Mouse (Mus musculus) midbrain, embryonic 14.5 days (tissue): ENCODE data around the gene Ccdc106. TPM values are rescaled to one million over a fixed set of nuclear protein-coding genes. Genes with fewer than 3 reads are reported as not detected.

ENCODE experiments used
- ATAC-seq: fragments of 200-750 bp; cut with Nextera tagmentation; 2 replicates; pipeline ENCODE4 v1.8.0; 2017; ENCODE audit warnings: moderate number of reproducible peaks, moderate library complexity; ENCODE audit not compliant: low FRiP score, low TSS enrichment
- DNase-seq: peaks from one replicate; pipeline ENCODE4 v3.0.0-alpha.2; 2015
- H3K27ac ChIP-seq: fragments of 300-500 bp; sonication (generic); replicated peaks from 2 replicates; pipeline ENCODE4 v1.5.1; 2014; ENCODE audit warnings: mild to moderate bottlenecking, low read depth, low read length, moderate library complexity
- H3K27me3 ChIP-seq: fragments of 300-500 bp; sonication (generic); 2 replicates; pipeline ENCODE4 v1.6.1; 2014; ENCODE audit warnings: low read length, control low read depth, mixed read lengths; ENCODE audit not compliant: control insufficient read depth, insufficient read depth
- H3K36me3 ChIP-seq: fragments of 300-500 bp; sonication (generic); 2 replicates; pipeline ENCODE4 v1.6.1; 2014; ENCODE audit warnings: low read length, control low read depth; ENCODE audit not compliant: control insufficient read depth, insufficient read depth
- H3K4me1 ChIP-seq: fragments of 300-500 bp; sonication (generic); 2 replicates; pipeline ENCODE4 v1.6.1; 2014; ENCODE audit warnings: mild to moderate bottlenecking, antibody characterized with exemption, low read length, control low read depth; ENCODE audit not compliant: control insufficient read depth, insufficient read depth
- H3K4me2 ChIP-seq: fragments of 300-500 bp; sonication (generic); 2 replicates; pipeline ENCODE4 v1.6.1; 2014; ENCODE audit warnings: mild to moderate bottlenecking, low read length, moderate library complexity
- H3K4me3 ChIP-seq: fragments of 300-500 bp; sonication (generic); replicated peaks from 2 replicates; pipeline ENCODE4 v1.5.1; 2014; ENCODE audit warnings: low read depth, low read length
- H3K9ac ChIP-seq: fragments of 300-500 bp; sonication (generic); replicated peaks from 2 replicates; pipeline ENCODE4 v1.6.1; 2014; ENCODE audit warnings: mild to moderate bottlenecking, low read length, moderate library complexity
- H3K9me3 ChIP-seq: fragments of 300-500 bp; sonication (generic); 2 replicates; pipeline ENCODE4 v1.6.1; 2016; ENCODE audit warnings: low read length, control low read depth, mixed read lengths; ENCODE audit not compliant: control insufficient read depth
- WGBS: fragments of 180-500 bp; shearing (Covaris S2); extraction: QIAGEN DNeasy Blood & Tissue Kit; methylation state at CpG from one replicate; pipeline ENCODE4 v1.1.7; 2014; 5-methylcytosine and 5-hydroxymethylcytosine counted together
- polyA plus RNA-seq: library from polyadenylated mRNA; unstranded; fragments of >200 nt; fragmentation: Nextera tagmentation; extraction: Ambion mirVana; gene quantifications from 2 replicates; pipeline ENCODE4 v1.2.1, GENCODE M21; 2014

Gene Ccdc106
- polyA plus RNA-seq, 1 experiment from 2014 or later, result 47.0 TPM

GRCm38 (mm10) chr7:5037026-5037425 is 16.7 kb downstream of the Ccdc106 start:
- DNase-seq, result no peak
- H3K27me3 ChIP-seq, result no peaks in the 10 kb centered on the region
- no peak overlapping the region for H3K9ac ChIP-seq
- ATAC-seq, result no peak
- WGBS, result 96% methylated on average over 7 of the region's 7 CpGs
- no peaks in the 10 kb centered on the region; the same call in 1 of the 2 replicates for H3K9me3 ChIP-seq
- H3K27ac ChIP-seq, result no peak overlapping the region
- H3K36me3 ChIP-seq, result peaks cover 43% of the 10 kb centered on the region
- H3K4me2 ChIP-seq, result peak overlapping the region; percentile 57; the same call in 1 of the 2 replicates
- 0 out of 2 replicates have a peak, but pooled peaks cover 10% of the 10 kb centered on the region for H3K4me1 ChIP-seq
- no peak overlapping the region for H3K4me3 ChIP-seq

GRCm38 (mm10) chr7:5037467-5037866 is 17.1 kb downstream of the Ccdc106 start:
- DNase-seq (no peak), ATAC-seq (no peak)
- Histone ChIP-seq H3K9ac (peak overlapping the region; percentile 75), H3K4me2 (peak overlapping the region; percentile 57), H3K27me3 (no peaks in the 10 kb centered on the region), H3K27ac (peak overlapping the region; percentile 97), H3K9me3 (no peaks in the 10 kb centered on the region), H3K4me1 (0 out of 2 replicates have a peak, but pooled peaks cover 10% of the 10 kb centered on the region), H3K4me3 (peak overlapping the region; percentile 64), H3K36me3 (peaks cover 38% of the 10 kb centered on the region)
- 87% methylated on average over 8 of the region's 8 CpGs for WGBS

GRCm38 (mm10) chr7:5038109-5038732 is 17.9 kb downstream of the Ccdc106 start, which contains the start of gene Zfp784:
Gene Zfp784 (minus strand): TSS chr7:5038446.
- H3K36me3 ChIP-seq, result peaks cover 31% of the 10 kb centered on the region
- under 1% methylated on average over 48 of the region's 48 CpGs for WGBS
- H3K27me3 ChIP-seq, result no peaks in the 10 kb centered on the region
- H3K27ac ChIP-seq, result peak within 1 kb of the TSS; percentile 97
- ATAC-seq (peak; percentile 94), DNase-seq (peak; percentile 96)
- H3K4me3 ChIP-seq, result peak within 1 kb of the TSS; percentile 64
- no peaks in the 10 kb centered on the region for H3K9me3 ChIP-seq
- H3K4me2 ChIP-seq, result peak within 1 kb of the TSS; percentile 57
- 0 out of 2 replicates have a peak, but pooled peaks cover 10% of the 10 kb centered on the region for H3K4me1 ChIP-seq
- H3K9ac ChIP-seq, result peak within 1 kb of the TSS; percentile 75

- WGBS, result 39% methylated on average over 5 of the region's 5 CpGs
- peak overlapping the region; percentile 97; the same call in 1 of the 2 replicates for H3K27ac ChIP-seq
- H3K4me2 ChIP-seq, result peak overlapping the region; percentile 57
Observed at GRCm38 (mm10) chr7:5038940-5039339, 18.6 kb downstream of the Ccdc106 start.

GRCm38 (mm10) chr7:5044981-5045380 is 24.6 kb downstream of the Ccdc106 start:
- ATAC-seq (no peak), DNase-seq (no peak)
- H3K27me3 ChIP-seq, result no peaks in the 10 kb centered on the region
- no peak overlapping the region for H3K4me3 ChIP-seq
- WGBS, result 79% methylated on average over 2 of the region's 2 CpGs
- no peak overlapping the region for H3K27ac ChIP-seq
- H3K9ac ChIP-seq, result no peak overlapping the region
- no peak overlapping the region for H3K4me2 ChIP-seq
- no peaks in the 10 kb centered on the region for H3K9me3 ChIP-seq
- H3K36me3 ChIP-seq, result no peaks in the 10 kb centered on the region
- no peaks in the 10 kb centered on the region for H3K4me1 ChIP-seq

More at GRCm38 (mm10) chr7:5038940-5039339, 18.6 kb downstream of the Ccdc106 start:
- Histone ChIP-seq H3K9ac (peak overlapping the region; percentile 75), H3K4me3 (peak overlapping the region; percentile 64), H3K4me1 (0 out of 2 replicates have a peak, but pooled peaks cover 10% of the 10 kb centered on the region), H3K36me3 (peaks cover 24% of the 10 kb centered on the region), H3K9me3 (no peaks in the 10 kb centered on the region), H3K27me3 (no peaks in the 10 kb centered on the region)
- ATAC-seq, result no peak
- DNase-seq, result no peak

GRCm38 (mm10) chr7:5046112-5046511 is 25.8 kb downstream of the Ccdc106 start:
- Histone ChIP-seq H3K4me1 (peaks cover 8% of the 10 kb centered on the region; the same call in 1 of the 2 replicates), H3K36me3 (no peaks in the 10 kb centered on the region), H3K4me2 (no peak overlapping the region), H3K27me3 (no peaks in the 10 kb centered on the region), H3K9me3 (no peaks in the 10 kb centered on the region), H3K4me3 (no peak overlapping the region), H3K27ac (no peak overlapping the region), H3K9ac (no peak overlapping the region)
- DNase-seq (no peak), ATAC-seq (no peak)
- 74% methylated on average over 2 of the region's 2 CpGs for WGBS

GRCm38 (mm10) chr7:5047313-5047712 is 27.0 kb downstream of the Ccdc106 start:
- DNase-seq (peak; percentile 71), ATAC-seq (no peak)
- H3K4me3 ChIP-seq, result no peak overlapping the region
- no peaks in the 10 kb centered on the region for H3K36me3 ChIP-seq
- H3K27ac ChIP-seq, result no peak overlapping the region
- no peaks in the 10 kb centered on the region for H3K9me3 ChIP-seq
- H3K9ac ChIP-seq, result no peak overlapping the region
- H3K4me1 ChIP-seq, result peaks cover 11% of the 10 kb centered on the region
- 37% methylated on average over 2 of the region's 2 CpGs for WGBS
- no peaks in the 10 kb centered on the region for H3K27me3 ChIP-seq
- no peak overlapping the region for H3K4me2 ChIP-seq

- Histone ChIP-seq H3K4me2 (peak within 1 kb of the TSS; percentile 73), H3K27me3 (peaks cover 38% of the 10 kb centered on the region), H3K27ac (peak within 1 kb of the TSS; percentile 87), H3K9me3 (no peaks in the 10 kb centered on the region), H3K4me3 (peak within 1 kb of the TSS; percentile 77), H3K4me1 (peaks cover 32% of the 10 kb centered on the region), H3K36me3 (no peaks in the 10 kb centered on the region), H3K9ac (peak within 1 kb of the TSS; percentile 92)
- DNase-seq, result peak; percentile 89
- WGBS, result under 1% methylated on average over 65 of the region's 65 CpGs
- ATAC-seq, result peak; percentile 82
Observed at GRCm38 (mm10) chr7:5051193-5052192, 31.1 kb downstream of the Ccdc106 start, which contains the start of gene Zfp580. Gene Zfp580 (plus strand): TSS chr7:5051538.
